Mouse (Mus musculus): Measurements from ENCODE around the gene Secisbp2.

Gene Secisbp2

DNA sequence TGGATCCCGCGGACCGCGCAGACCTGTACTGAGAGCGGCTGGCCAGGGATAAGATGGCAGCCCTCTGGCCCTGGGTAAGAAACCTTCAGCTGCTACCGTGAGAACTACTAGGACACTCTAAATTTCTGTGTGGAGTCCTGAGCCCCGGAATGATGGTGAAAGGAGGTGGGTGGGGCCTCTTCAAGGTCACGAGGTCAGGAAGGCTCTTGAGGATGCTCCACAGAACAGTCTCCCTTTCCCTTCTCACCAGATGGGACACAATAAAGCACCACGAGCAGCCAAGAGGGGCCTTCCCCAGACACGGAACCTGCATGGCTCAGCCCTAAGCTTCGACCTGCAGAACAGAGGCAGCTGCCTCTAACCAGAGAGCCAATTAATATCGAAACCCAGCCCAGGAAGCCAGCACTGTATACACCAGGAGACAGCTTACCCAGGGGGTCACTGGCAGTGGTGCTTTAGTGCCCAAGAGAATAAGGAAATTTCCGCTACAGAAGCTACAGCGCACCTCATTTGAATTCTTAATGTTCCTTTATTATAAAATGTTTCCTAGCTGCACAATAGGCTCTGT, 80.7 kb downstream of the Secisbp2 start:
- DNase-seq (ENCODE audit: low read depth, low spot score) = peak; percentile 58
